ENCODE assay signal across 17 mouse cellular contexts in the genomic region with DNA sequence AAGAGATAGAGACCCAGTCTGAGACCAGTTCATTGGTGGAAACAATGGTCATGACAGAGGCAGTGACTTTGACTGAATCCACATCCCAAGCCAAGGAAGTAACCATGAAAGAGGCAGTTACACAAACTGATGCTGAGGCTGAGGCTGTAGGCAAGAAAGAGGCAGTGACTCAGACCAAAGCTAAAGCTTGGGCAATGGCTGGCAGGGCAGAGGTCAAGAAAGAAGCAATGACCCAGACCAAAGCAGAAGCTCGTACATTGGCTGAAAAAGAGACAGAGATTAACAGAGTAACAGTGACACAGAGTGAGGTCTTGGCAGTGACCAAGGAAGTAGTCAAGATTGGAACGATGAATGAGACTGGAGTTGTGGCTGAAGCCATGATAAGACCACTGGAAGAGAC. TPM values are rescaled to one million over a fixed set of nuclear protein-coding genes. Genes with fewer than 3 reads are reported as not detected.
DNase-seq lines count a peak whose midpoint lies in the region; ATAC-seq lines count a peak whose summit lies in the region.
"Had no signal": no experiment of that assay in that cellular context is flagged by ENCODE, and none has a peak within 500 bp of the region (broad histone marks: within the 10 kb centered on the region; RNA-seq: fewer than 3 reads in every experiment).

No protein-coding gene starts in this region.

- ATAC-seq in megakaryocyte, adult 5-6 weeks (ENCODE audit: poor library complexity, severe bottlenecking): 0 out of 2 replicates have a peak, but pooled peaks have one; percentile 6
- ATAC-seq: forebrain, embryonic 14.5 days; forebrain, embryonic 16.5 days had no signal

- DNase-seq in adrenal gland, adult 2 months: peak; percentile 52
- DNase-seq in adrenal gland, postnatal 10 days: no peak
- DNase-seq in 416B (ENCODE audit: low read depth): peak; percentile 32
- no peak for DNase-seq in cerebellum, adult 9-11 months
- no peak for DNase-seq in urinary bladder, postnatal 10 days (ENCODE audit: low spot score)
- DNase-seq: adrenal gland, postnatal 25 days; cerebellum, adult 11-12 months; cerebellum, adult 2 months; cerebellum, adult 9-10 months; cerebellum, postnatal 14 days; cerebellum, postnatal 36 days; embryo, embryonic 11 days had no signal

RNA-seq across cellular contexts. Expression of a gene that starts 3.4 kb away (rescaled TPM):
- total RNA-seq in adrenal gland, adult 2 months (2021): 10 to 100 TPM in 1 of 2 experiments, 1 to 10 TPM in 1; 9.1 to 14.9 TPM
- polyA plus RNA-seq in adrenal gland, adult 2 months (2012; rRNA removed): 0.51 and 0.56 TPM in 2 replicates
- total RNA-seq in adrenal gland, postnatal 10 days (2021): 10 to 100 TPM; 12.8 to 17.2 TPM
- total RNA-seq in megakaryocyte, adult 5-6 weeks (2015): 0.04 and 0.23 TPM in 2 replicates
- 0.26 and 0.65 TPM in 2 replicates for total RNA-seq in megakaryocyte, adult 5-6 weeks (2017)
- total RNA-seq: MEL had no signal
- polyA plus RNA-seq: erythroblast, embryonic 14.5 days had no signal

RNA-seq across cellular contexts. Expression of a gene that starts 28.1 kb away (rescaled TPM):
- 10 to 100 TPM; 18.5 to 21.7 TPM for total RNA-seq in adrenal gland, adult 2 months (2021)
- 0.94 and 1.9 TPM in 2 replicates for polyA plus RNA-seq in adrenal gland, adult 2 months (2012; rRNA removed)
- total RNA-seq in adrenal gland, postnatal 10 days (2021): 10 to 100 TPM; 18.5 to 23.0 TPM
- total RNA-seq in megakaryocyte, adult 5-6 weeks (2015): 0.20 and 0.59 TPM in 2 replicates
- total RNA-seq in megakaryocyte, adult 5-6 weeks (2017): 0.20 and 0.51 TPM in 2 replicates
- total RNA-seq: MEL had no signal
- polyA plus RNA-seq: erythroblast, embryonic 14.5 days had no signal

Comparison
In these comparisons a context has a peak if more than half of its experiments do, and no peak if none do; other contexts are left out.
1. DNase-seq: peak in adrenal gland, adult 2 months (single experiment) and 416B (single experiment); none in adrenal gland, postnatal 10 days (single experiment), cerebellum, adult 9-11 months (single experiment) and urinary bladder, postnatal 10 days (single experiment).
2. RNA of a gene that starts 3.4 kb away (total RNA-seq): 12.8 to 17.2 TPM in adrenal gland, postnatal 10 days and 9.1 to 14.9 TPM in adrenal gland, adult 2 months; 0.04 to 0.65 TPM in megakaryocyte, adult 5-6 weeks; every median in the first group is over 4 times any median in the second.
3. RNA of a gene that starts 28.1 kb away (total RNA-seq): 18.5 to 23.0 TPM in adrenal gland, postnatal 10 days and 18.5 to 21.7 TPM in adrenal gland, adult 2 months; 0.20 to 0.59 TPM in megakaryocyte, adult 5-6 weeks; every median in the first group is over 10 times any median in the second.